Mouse (Mus musculus): ENCODE data around the gene Apba2. TPM values are rescaled to one million over a fixed set of nuclear protein-coding genes. Genes with fewer than 3 reads are reported as not detected.

Gene Apba2
- polyA plus RNA-seq, 1 experiment from 2014 or later = 201 TPM

DNA sequence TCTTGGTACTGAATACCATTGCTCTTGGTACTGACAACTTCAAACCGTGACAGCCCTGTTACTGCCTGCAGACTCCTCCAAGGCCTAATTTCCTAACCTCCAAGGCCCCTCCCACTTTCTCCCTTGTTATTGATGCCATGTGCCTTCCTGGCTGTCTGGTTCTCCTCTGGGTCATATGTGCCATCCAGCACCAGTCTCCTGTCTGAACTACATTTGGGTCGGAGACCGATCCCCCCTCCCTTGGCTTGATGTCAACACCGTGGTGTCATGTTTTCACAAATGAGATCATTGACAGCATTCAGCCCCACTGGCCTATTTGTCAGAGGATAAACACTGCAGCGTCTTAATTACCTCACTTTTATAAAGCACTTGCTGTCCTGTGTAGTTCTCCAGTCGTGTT is 144.5 kb downstream of the Apba2 start:
- Histone ChIP-seq H3K4me3 (no peak overlapping the region), H3K27ac (no peak overlapping the region), H3K9me3 (no peaks in the 10 kb centered on the region), H3K36me3 (replicated peaks) (no peaks in the 10 kb centered on the region), H3K27me3 (replicated peaks) (no peaks in the 10 kb centered on the region), H3K9ac (no peak overlapping the region), H3K4me1 (peaks cover 7% of the 10 kb centered on the region), H3K4me2 (no peak overlapping the region)
- ATAC-seq (replicated peaks) = no peak
- 62% methylated on average over 6 of the region's 6 CpGs for WGBS

GRCm38 (mm10) chr7:64648947-64649607 is 147.6 kb downstream of the Apba2 start:
- Histone ChIP-seq H3K9me3 (no peaks in the 10 kb centered on the region), H3K36me3 (replicated peaks) (no peaks in the 10 kb centered on the region), H3K9ac (no peak overlapping the region), H3K27ac (peak overlapping the region; percentile 21; the same call in 1 of the 2 replicates), H3K4me3 (no peak overlapping the region), H3K4me2 (no peak overlapping the region), H3K4me1 (peaks cover 7% of the 10 kb centered on the region), H3K27me3 (replicated peaks) (no peaks in the 10 kb centered on the region)
- 58% methylated on average over 10 of the region's 10 CpGs for WGBS
- ATAC-seq (replicated peaks) = peak; percentile 43; the same call in 1 of the 2 replicates

GRCm38 (mm10) chr7:64651963-64652362 is 150.5 kb downstream of the Apba2 start:
- Histone ChIP-seq H3K27me3 (replicated peaks) (no peaks in the 10 kb centered on the region), H3K9me3 (no peaks in the 10 kb centered on the region), H3K9ac (no peak overlapping the region), H3K4me1 (peaks cover 7% of the 10 kb centered on the region), H3K4me3 (no peak overlapping the region), H3K27ac (no peak overlapping the region), H3K4me2 (no peak overlapping the region), H3K36me3 (replicated peaks) (no peaks in the 10 kb centered on the region)
- 63% methylated on average over 3 of the region's 3 CpGs for WGBS
- ATAC-seq (replicated peaks) = no peak

GRCm38 (mm10) chr7:64656787-64657186 is 155.3 kb downstream of the Apba2 start:
- no peak for ATAC-seq (replicated peaks)
- Histone ChIP-seq H3K4me3 (no peak overlapping the region), H3K27ac (no peak overlapping the region), H3K27me3 (replicated peaks) (no peaks in the 10 kb centered on the region), H3K9me3 (no peaks in the 10 kb centered on the region), H3K9ac (no peak overlapping the region), H3K4me1 (0 out of 2 replicates have a peak, but pooled peaks cover 5% of the 10 kb centered on the region), H3K36me3 (replicated peaks) (no peaks in the 10 kb centered on the region), H3K4me2 (no peak overlapping the region)
- WGBS = 68% methylated on average over 7 of the region's 7 CpGs

DNA sequence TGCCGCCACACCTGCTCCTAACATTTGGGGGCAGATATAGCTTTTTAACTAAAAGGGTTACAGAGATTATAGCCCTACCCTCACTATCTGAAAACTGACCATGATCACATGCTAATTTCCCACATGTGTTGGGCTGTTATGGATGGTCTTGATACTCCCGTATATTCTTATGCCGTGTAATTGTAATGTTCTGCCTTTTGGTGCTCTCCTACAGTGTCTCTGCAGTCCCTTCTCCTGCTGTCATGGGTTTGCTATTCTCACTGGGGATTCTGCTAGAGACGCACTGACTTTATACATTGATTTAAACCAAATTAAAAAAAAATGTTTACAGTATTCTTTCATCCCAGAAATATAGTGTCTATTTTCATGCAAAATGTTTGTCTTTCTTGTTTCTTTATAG is 157.4 kb downstream of the Apba2 start:
- Histone ChIP-seq H3K4me3 (no peak overlapping the region), H3K9ac (no peak overlapping the region), H3K27ac (no peak overlapping the region), H3K4me1 (peaks cover 5% of the 10 kb centered on the region; the same call in 1 of the 2 replicates), H3K36me3 (replicated peaks) (no peaks in the 10 kb centered on the region), H3K27me3 (replicated peaks) (no peaks in the 10 kb centered on the region), H3K9me3 (no peaks in the 10 kb centered on the region), H3K4me2 (no peak overlapping the region)
- 56% methylated on average over 4 of the region's 4 CpGs for WGBS
- ATAC-seq (replicated peaks) = no peak

DNA sequence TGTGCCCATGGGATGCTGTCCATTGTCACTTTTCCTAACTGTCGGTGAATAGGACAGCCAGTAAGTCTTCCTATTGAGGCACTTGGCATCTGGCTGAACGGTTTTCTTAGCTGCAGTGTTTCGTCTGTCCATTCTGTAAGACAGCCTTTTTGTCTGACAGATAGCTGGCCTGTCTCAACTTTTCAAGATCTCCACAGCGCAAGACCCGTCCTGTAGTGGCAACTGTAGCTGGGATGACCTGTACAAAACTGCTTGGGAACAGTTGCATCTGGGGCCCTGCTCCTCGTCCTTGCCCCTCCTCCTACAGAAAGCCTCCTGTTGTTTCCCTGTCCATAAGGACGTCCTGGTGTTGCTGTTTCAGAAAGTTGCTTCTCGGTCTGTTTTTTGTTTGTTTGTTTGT is 157.8 kb downstream of the Apba2 start:
- no peak overlapping the region for H3K4me3 ChIP-seq
- H3K9me3 ChIP-seq = no peaks in the 10 kb centered on the region
- ATAC-seq (replicated peaks) = no peak
- no peak overlapping the region for H3K4me2 ChIP-seq
- no peaks in the 10 kb centered on the region for H3K36me3 ChIP-seq (replicated peaks)
- WGBS = 44% methylated on average over 8 of the region's 8 CpGs
- H3K4me1 ChIP-seq = peaks cover 5% of the 10 kb centered on the region; the same call in 1 of the 2 replicates
- H3K27ac ChIP-seq = no peak overlapping the region
- no peaks in the 10 kb centered on the region for H3K27me3 ChIP-seq (replicated peaks)
- no peak overlapping the region for H3K9ac ChIP-seq

DNA sequence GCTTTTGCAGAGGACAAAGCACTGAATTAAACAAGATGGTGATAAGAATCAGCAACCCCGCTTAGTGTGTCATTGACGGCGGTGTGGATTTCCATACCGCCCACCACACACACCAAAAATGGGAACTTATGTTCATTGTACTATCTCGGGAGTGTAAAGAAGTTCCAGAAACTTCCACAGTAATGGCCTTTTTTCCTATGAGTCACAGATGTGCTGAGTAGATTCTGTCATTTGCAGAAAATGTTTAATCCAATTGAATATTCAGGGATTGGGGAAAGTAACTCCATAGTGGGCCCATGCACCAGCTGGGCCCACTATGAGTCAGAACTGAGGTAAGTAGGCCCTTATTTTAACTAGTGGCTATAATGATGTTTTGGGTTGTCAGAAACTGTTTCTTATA is 161.0 kb downstream of the Apba2 start:
- H3K9me3 ChIP-seq = no peaks in the 10 kb centered on the region
- 88% methylated on average over 5 of the region's 5 CpGs for WGBS
- H3K4me3 ChIP-seq = no peak overlapping the region
- ATAC-seq (replicated peaks) = no peak
- no peak overlapping the region for H3K9ac ChIP-seq
- peaks cover 5% of the 10 kb centered on the region; the same call in 1 of the 2 replicates for H3K4me1 ChIP-seq
- no peaks in the 10 kb centered on the region for H3K36me3 ChIP-seq (replicated peaks)
- no peaks in the 10 kb centered on the region for H3K27me3 ChIP-seq (replicated peaks)
- H3K27ac ChIP-seq = no peak overlapping the region
- H3K4me2 ChIP-seq = no peak overlapping the region

- Histone ChIP-seq H3K27ac (no peak overlapping the region), H3K36me3 (replicated peaks) (no peaks in the 10 kb centered on the region), H3K9ac (no peak overlapping the region), H3K4me1 (no peaks in the 10 kb centered on the region; the same call in 1 of the 2 replicates), H3K4me3 (no peak overlapping the region), H3K4me2 (no peak overlapping the region), H3K27me3 (replicated peaks) (no peaks in the 10 kb centered on the region), H3K9me3 (no peaks in the 10 kb centered on the region)
- 88% methylated on average over 3 of the region's 3 CpGs for WGBS
- ATAC-seq (replicated peaks) = no peak
Measured at GRCm38 (mm10) chr7:64663600-64663999, 162.1 kb downstream of the Apba2 start.

GRCm38 (mm10) chr7:64665120-64665519 is 163.6 kb downstream of the Apba2 start:
- Histone ChIP-seq H3K9me3 (no peaks in the 10 kb centered on the region), H3K4me1 (no peaks in the 10 kb centered on the region; the same call in 1 of the 2 replicates), H3K27me3 (replicated peaks) (no peaks in the 10 kb centered on the region), H3K27ac (peak overlapping the region; percentile 38; the same call in 1 of the 2 replicates), H3K36me3 (replicated peaks) (no peaks in the 10 kb centered on the region), H3K9ac (no peak overlapping the region), H3K4me2 (no peak overlapping the region), H3K4me3 (no peak overlapping the region)
- WGBS = 72% methylated on average over 7 of the region's 7 CpGs
- no peak; the same call in 1 of the 2 replicates for ATAC-seq (replicated peaks)

DNA sequence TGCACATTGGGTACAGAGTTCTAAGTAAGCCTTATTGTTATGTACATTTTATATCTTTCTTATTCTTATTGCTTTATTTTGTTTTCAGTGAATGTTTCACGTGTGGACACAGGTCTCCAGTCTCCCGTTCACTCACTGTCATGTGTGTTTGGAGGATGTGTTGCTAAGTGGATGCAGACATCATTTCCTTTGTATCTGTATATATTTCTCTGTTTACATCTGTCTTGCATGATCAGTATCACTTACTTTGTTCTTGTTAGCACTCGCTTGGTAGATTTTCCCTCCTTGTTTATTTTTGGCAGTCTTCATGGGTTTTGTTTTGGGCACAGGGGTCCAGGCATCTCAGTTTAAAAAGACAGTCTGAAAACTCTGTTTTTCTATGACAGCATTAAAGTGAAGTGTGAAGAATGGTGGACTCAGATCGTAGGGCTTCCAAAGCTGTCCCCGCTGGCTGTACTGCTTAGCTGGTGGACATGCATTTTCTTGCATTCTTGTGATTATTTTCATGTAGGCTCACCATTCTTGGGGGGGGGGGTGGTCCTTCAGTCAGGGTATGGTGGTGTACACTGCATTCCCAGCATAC is 164.3 kb downstream of the Apba2 start:
- no peak overlapping the region for H3K9ac ChIP-seq
- no peak overlapping the region for H3K27ac ChIP-seq
- no peaks in the 10 kb centered on the region; the same call in 1 of the 2 replicates for H3K4me1 ChIP-seq
- H3K27me3 ChIP-seq (replicated peaks) = no peaks in the 10 kb centered on the region
- H3K4me3 ChIP-seq = no peak overlapping the region
- no peak for ATAC-seq (replicated peaks)
- WGBS = 87% methylated on average over 5 of the region's 5 CpGs
- H3K36me3 ChIP-seq (replicated peaks) = no peaks in the 10 kb centered on the region
- no peak overlapping the region for H3K4me2 ChIP-seq
- no peaks in the 10 kb centered on the region for H3K9me3 ChIP-seq

DNA sequence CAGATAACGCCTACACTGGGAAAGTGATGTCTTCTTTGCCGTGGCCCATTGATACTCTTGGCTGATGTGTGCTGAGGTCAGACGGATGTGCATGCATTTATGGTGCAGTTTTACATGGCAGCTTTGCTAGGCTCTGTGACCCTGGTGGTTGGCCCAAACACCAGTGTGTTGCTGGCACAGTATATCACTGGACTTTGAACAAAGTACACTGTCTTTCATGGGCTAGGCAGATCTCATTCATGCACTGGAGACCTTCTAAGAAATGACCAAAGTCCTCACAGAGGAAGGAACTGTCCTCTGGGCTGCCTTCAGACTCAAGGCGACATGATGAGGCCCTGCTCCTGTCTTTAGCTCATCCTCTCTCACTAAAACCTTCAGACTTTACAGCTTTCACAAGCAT is 166.5 kb downstream of the Apba2 start:
- Histone ChIP-seq H3K36me3 (replicated peaks) (no peaks in the 10 kb centered on the region), H3K4me2 (no peak overlapping the region), H3K27me3 (replicated peaks) (no peaks in the 10 kb centered on the region), H3K4me3 (no peak overlapping the region), H3K27ac (no peak overlapping the region), H3K9ac (no peak overlapping the region), H3K4me1 (no peaks in the 10 kb centered on the region; the same call in 1 of the 2 replicates), H3K9me3 (no peaks in the 10 kb centered on the region)
- 96% methylated on average over 4 of the region's 4 CpGs for WGBS
- no peak for ATAC-seq (replicated peaks)

DNA sequence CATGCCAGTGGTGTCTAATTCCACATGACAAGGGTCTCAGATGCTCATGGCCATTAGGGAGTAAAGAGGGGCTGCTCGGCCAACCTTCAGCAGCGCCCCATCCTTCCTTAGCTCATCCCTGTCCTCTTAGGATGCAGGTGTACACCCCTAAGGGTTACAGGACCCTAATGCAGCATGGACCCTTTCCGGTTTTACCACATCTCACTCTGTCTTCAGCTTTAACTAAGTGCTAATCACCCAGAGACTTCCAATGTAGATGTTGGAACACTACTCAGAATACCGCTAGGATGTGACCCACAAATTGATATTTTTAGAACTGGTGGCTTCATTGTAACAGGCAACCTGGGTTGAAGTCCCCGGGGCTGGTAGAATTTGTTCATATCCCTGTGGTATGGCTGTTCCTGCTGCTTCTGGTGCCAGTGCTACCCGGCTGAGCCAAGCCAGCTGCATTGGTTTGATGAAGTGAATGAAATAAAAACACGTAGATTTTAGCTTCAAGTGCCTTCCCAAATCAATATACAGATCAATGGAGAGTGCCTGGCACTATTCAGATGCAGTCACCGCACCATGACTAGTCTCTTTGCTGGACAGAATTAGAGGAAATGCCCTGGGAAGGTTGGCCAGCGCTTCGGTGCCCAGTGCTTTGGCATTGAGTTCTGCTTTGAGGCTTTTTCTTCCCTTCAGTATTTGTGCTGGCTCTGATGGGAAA is 178.4 kb downstream of the Apba2 start:
- ATAC-seq (replicated peaks) = peak; percentile 30; the same call in 1 of the 2 replicates
- Histone ChIP-seq H3K9me3 (no peaks in the 10 kb centered on the region), H3K4me1 (0 out of 2 replicates have a peak, but pooled peaks cover 2% of the 10 kb centered on the region), H3K36me3 (replicated peaks) (no peaks in the 10 kb centered on the region), H3K4me2 (no peak overlapping the region), H3K9ac (no peak overlapping the region), H3K27me3 (replicated peaks) (no peaks in the 10 kb centered on the region), H3K27ac (no peak overlapping the region), H3K4me3 (no peak overlapping the region)
- WGBS = 91% methylated on average over 10 of the region's 10 CpGs

Measured in midbrain, embryonic 15.5 days (tissue).